Mouse (Mus musculus): ENCODE results near the gene Smg8. TPM values are rescaled to one million over a fixed set of nuclear protein-coding genes. Genes with fewer than 3 reads are reported as not detected.

The Smg8 gene
- polyA plus RNA-seq, 1 experiment = 12.8 TPM

GRCm38 (mm10) chr11:87109519-87110171 is 23.1 kb upstream of the Smg8 start:
- under 1% methylated on average over 42 of the region's 42 CpGs for WGBS
- Histone ChIP-seq H3K27me3 (ENCODE audit: control insufficient read depth, insufficient read depth, low read length) (no peaks in the 10 kb centered on the region), H3K27ac (ENCODE audit: insufficient read depth, low read length) (no peak overlapping the region), H3K4me3 (replicated peaks; ENCODE audit: insufficient read depth, low read depth, low read length) (peak overlapping the region; percentile 63), H3K4me1 (ENCODE audit: control insufficient read depth, insufficient read depth, low read length) (no peaks in the 10 kb centered on the region)
- peak; percentile 34 to 55 for DNase-seq
- TF ChIP-seq CTCF (IDR thresholded peaks at IDR 0.05; ENCODE audit: borderline replicate concordance, insufficient read depth, low read depth, low read length) = no peak
- no peak for TF ChIP-seq POLR2A (IDR thresholded peaks at IDR 0.05; ENCODE audit: borderline replicate concordance, insufficient read depth, low read length)

GRCm38 (mm10) chr11:87108755-87109518 is 22.4 kb upstream of the Smg8 start, which contains the start of gene Ska2:
Ska2 (plus strand) TSS chr11:87109234.
- WGBS = under 1% methylated on average over 40 of the region's 40 CpGs
- Histone ChIP-seq H3K4me3 (replicated peaks; ENCODE audit: insufficient read depth, low read depth, low read length) (peak within 1 kb of the TSS; percentile 63), H3K27ac (ENCODE audit: insufficient read depth, low read length) (no peak within 1 kb of the TSS), H3K4me1 (ENCODE audit: control insufficient read depth, insufficient read depth, low read length) (no peaks in the 10 kb centered on the region), H3K27me3 (ENCODE audit: control insufficient read depth, insufficient read depth, low read length) (no peaks in the 10 kb centered on the region)
- peak; percentile 95 to 99 for DNase-seq
- TF ChIP-seq CTCF (IDR thresholded peaks at IDR 0.05; ENCODE audit: borderline replicate concordance, insufficient read depth, low read depth, low read length) = no peak
- peak; percentile 71; the same call in 1 of the 2 replicates for TF ChIP-seq POLR2A (IDR thresholded peaks at IDR 0.05; ENCODE audit: borderline replicate concordance, insufficient read depth, low read length)

GRCm38 (mm10) chr11:87108409-87108754 is 21.8 kb upstream of the Smg8 start, which contains the start of gene Prr11:
Prr11 (minus strand) TSS chr11:87108708.
- TF ChIP-seq POLR2A (IDR thresholded peaks at IDR 0.05; ENCODE audit: borderline replicate concordance, insufficient read depth, low read length) (no peak), CTCF (IDR thresholded peaks at IDR 0.05; ENCODE audit: borderline replicate concordance, insufficient read depth, low read depth, low read length) (no peak)
- DNase-seq = no peak
- WGBS = under 1% methylated on average over 14 of the region's 14 CpGs
- Histone ChIP-seq H3K27me3 (ENCODE audit: control insufficient read depth, insufficient read depth, low read length) (no peaks in the 10 kb centered on the region), H3K27ac (ENCODE audit: insufficient read depth, low read length) (no peak within 1 kb of the TSS), H3K4me3 (replicated peaks; ENCODE audit: insufficient read depth, low read depth, low read length) (peak within 1 kb of the TSS; percentile 63), H3K4me1 (ENCODE audit: control insufficient read depth, insufficient read depth, low read length) (no peaks in the 10 kb centered on the region)

GRCm38 (mm10) chr11:87087142-87087541 is 568 bp upstream of the Smg8 start:
- DNase-seq = no peak
- 54% methylated on average over 2 of the region's 2 CpGs for WGBS

GRCm38 (mm10) chr11:87085461-87085860 is 1.1 kb downstream of the Smg8 start:
- no peaks in the 10 kb centered on the region for H3K27me3 ChIP-seq (ENCODE audit: control insufficient read depth, insufficient read depth, low read length)
- H3K4me3 ChIP-seq (replicated peaks; ENCODE audit: insufficient read depth, low read depth, low read length) = peak overlapping the region; percentile 85
- TF ChIP-seq POLR2A (IDR thresholded peaks at IDR 0.05; ENCODE audit: borderline replicate concordance, insufficient read depth, low read length) (no peak), CTCF (IDR thresholded peaks at IDR 0.05; ENCODE audit: borderline replicate concordance, insufficient read depth, low read depth, low read length) (no peak)
- peaks cover 14% of the 10 kb centered on the region for H3K4me1 ChIP-seq (ENCODE audit: control insufficient read depth, insufficient read depth, low read length)
- WGBS = 82% methylated on average over 13 of the region's 13 CpGs
- no peak overlapping the region for H3K27ac ChIP-seq (ENCODE audit: insufficient read depth, low read length)
- no peak for DNase-seq

More at GRCm38 (mm10) chr11:87087142-87087541, 568 bp upstream of the Smg8 start:
- Histone ChIP-seq H3K4me1 (ENCODE audit: control insufficient read depth, insufficient read depth, low read length) (peaks cover 14% of the 10 kb centered on the region), H3K27me3 (ENCODE audit: control insufficient read depth, insufficient read depth, low read length) (no peaks in the 10 kb centered on the region), H3K4me3 (replicated peaks; ENCODE audit: insufficient read depth, low read depth, low read length) (no peak overlapping the region), H3K27ac (ENCODE audit: insufficient read depth, low read length) (no peak overlapping the region)
- TF ChIP-seq POLR2A (IDR thresholded peaks at IDR 0.05; ENCODE audit: borderline replicate concordance, insufficient read depth, low read length) (no peak), CTCF (IDR thresholded peaks at IDR 0.05; ENCODE audit: borderline replicate concordance, insufficient read depth, low read depth, low read length) (no peak)

- Histone ChIP-seq H3K4me1 (ENCODE audit: control insufficient read depth, insufficient read depth, low read length) (peaks cover 14% of the 10 kb centered on the region), H3K27ac (ENCODE audit: insufficient read depth, low read length) (no peak overlapping the region), H3K4me3 (replicated peaks; ENCODE audit: insufficient read depth, low read depth, low read length) (no peak overlapping the region), H3K27me3 (ENCODE audit: control insufficient read depth, insufficient read depth, low read length) (no peaks in the 10 kb centered on the region)
- 67% methylated on average over 1 of the region's 1 CpGs for WGBS
- no peak for DNase-seq
- no peak for TF ChIP-seq CTCF (IDR thresholded peaks at IDR 0.05; ENCODE audit: borderline replicate concordance, insufficient read depth, low read depth, low read length)
- TF ChIP-seq POLR2A (IDR thresholded peaks at IDR 0.05; ENCODE audit: borderline replicate concordance, insufficient read depth, low read length) = no peak
Observed at GRCm38 (mm10) chr11:87083712-87084111, 2.9 kb downstream of the Smg8 start.

- no peak; the same call in 1 of the 2 replicates for TF ChIP-seq CTCF (IDR thresholded peaks at IDR 0.05; ENCODE audit: borderline replicate concordance, insufficient read depth, low read depth, low read length)
- TF ChIP-seq POLR2A (IDR thresholded peaks at IDR 0.05; ENCODE audit: borderline replicate concordance, insufficient read depth, low read length) = peak; percentile 94
- Histone ChIP-seq H3K27ac (ENCODE audit: insufficient read depth, low read length) (peak within 1 kb of the TSS; percentile 73), H3K27me3 (ENCODE audit: control insufficient read depth, insufficient read depth, low read length) (no peaks in the 10 kb centered on the region), H3K4me3 (replicated peaks; ENCODE audit: insufficient read depth, low read depth, low read length) (peak within 1 kb of the TSS; percentile 84), H3K4me1 (ENCODE audit: control insufficient read depth, insufficient read depth, low read length) (peaks cover 7% of the 10 kb centered on the region; the same call in 1 of the 2 replicates)
- DNase-seq = peak; percentile 91
- under 1% methylated on average over 43 of the region's 43 CpGs for WGBS
Observed at GRCm38 (mm10) chr11:87073866-87074440, 12.6 kb downstream of the Smg8 start, which contains the start of gene Gdpd1. Gdpd1 (minus strand) TSS chr11:87074062.
